Mouse (Mus musculus) spleen, adult 2 months (tissue): ENCODE results near the gene Zfp423.

Source experiments
- CTCF ChIP-seq: fragments of 200-500 bp; IDR thresholded peaks from 2 replicates; pipeline ENCODE4 v1.5.1; 2011; ENCODE audit warnings: mild to moderate bottlenecking, inconsistent platforms; ENCODE audit not compliant: insufficient read depth, insufficient read length, insufficient replicate concordance; ENCODE audit errors: extremely low read depth
- POLR2A ChIP-seq: fragments of 200-500 bp; IDR thresholded peaks from 2 replicates; pipeline ENCODE4 v1.6.1; 2011; ENCODE audit warnings: low read depth, low read length, inconsistent platforms

GRCm38 (mm10) chr8:87875452-87875851 lies 83.9 kb downstream of the Zfp423 start:
- TF ChIP-seq CTCF (no peak), POLR2A (no peak)
